Mouse (Mus musculus): Measurements from ENCODE around the gene Gm29133.

Gene Gm29133

GRCm38 (mm10) chr3:75747897-75748296 is at the start of gene Gm29133:
Gene Gm29133 (plus strand): TSS chr3:75748197.
- no peak for DNase-seq (ENCODE audit: low spot score in 2 of 2)

GRCm38 (mm10) chr3:75699088-75699487 is 48.9 kb upstream of the Gm29133 start:
- DNase-seq (ENCODE audit: low spot score in 2 of 2), result no peak

- no peak for DNase-seq (ENCODE audit: low spot score in 2 of 2)
Measured at GRCm38 (mm10) chr3:75701336-75701735, 46.7 kb upstream of the Gm29133 start.

GRCm38 (mm10) chr3:75706536-75706935 is 41.5 kb upstream of the Gm29133 start:
- DNase-seq (ENCODE audit: low spot score in 2 of 2), result no peak

- DNase-seq (ENCODE audit: low spot score in 2 of 2), result no peak
Measured at GRCm38 (mm10) chr3:75713678-75714295, 34.2 kb upstream of the Gm29133 start.

- no peak for DNase-seq (ENCODE audit: low spot score in 2 of 2)
Measured at GRCm38 (mm10) chr3:75720663-75721062, 27.3 kb upstream of the Gm29133 start.

GRCm38 (mm10) chr3:75730982-75731600 is 16.9 kb upstream of the Gm29133 start:
- DNase-seq (ENCODE audit: low spot score in 2 of 2), result no peak

- DNase-seq (ENCODE audit: low spot score in 2 of 2), result no peak
Measured at GRCm38 (mm10) chr3:75743664-75744437, 4.1 kb upstream of the Gm29133 start.

- no peak for DNase-seq (ENCODE audit: low spot score in 2 of 2)
Measured at GRCm38 (mm10) chr3:75745343-75745742, 2.7 kb upstream of the Gm29133 start.

GRCm38 (mm10) chr3:75763351-75763750 is 15.4 kb downstream of the Gm29133 start:
- DNase-seq (ENCODE audit: low spot score in 2 of 2), result no peak

- DNase-seq (ENCODE audit: low spot score in 2 of 2), result no peak
Measured at GRCm38 (mm10) chr3:75774253-75774652, 26.3 kb downstream of the Gm29133 start.

GRCm38 (mm10) chr3:75808001-75808400 is 60.0 kb downstream of the Gm29133 start:
- no peak for DNase-seq (ENCODE audit: low spot score in 2 of 2)

- DNase-seq (ENCODE audit: low spot score in 2 of 2), result no peak
Measured at GRCm38 (mm10) chr3:75823934-75824333, 75.9 kb downstream of the Gm29133 start.

- no peak for DNase-seq (ENCODE audit: low spot score in 2 of 2)
Measured at GRCm38 (mm10) chr3:75824458-75824857, 76.5 kb downstream of the Gm29133 start.

GRCm38 (mm10) chr3:75834827-75835226 is 86.8 kb downstream of the Gm29133 start:
- DNase-seq (ENCODE audit: low spot score in 2 of 2), result no peak

- DNase-seq (ENCODE audit: low spot score in 2 of 2), result peak; percentile 46 to 54
Measured at GRCm38 (mm10) chr3:75835286-75835967, 87.4 kb downstream of the Gm29133 start.

All from heart, adult 9 months (tissue).